Mouse (Mus musculus) CH12.LX (cell line): ENCODE measurements around the gene Naa25.

Experiments
- CTCF ChIP-seq, 2 experiments: IDR thresholded peaks in 1 of 2; conservative IDR thresholded peaks in 1 of 2; 2 replicates each; pipeline ENCODE4 v1.5.1; 2011 to 2012; ENCODE audit warnings: low read depth in 2 of 2, low read length in 2 of 2, improper control_type of control experiment in 1 of 2, inconsistent platforms in 1 of 2, mild to moderate bottlenecking in 1 of 2, moderate library complexity in 1 of 2
- MAX ChIP-seq: IDR thresholded peaks from 2 replicates; pipeline ENCODE4 v1.6.1; 2011; ENCODE audit warnings: low read length, improper control_type of control experiment
- MEF2A ChIP-seq: IDR thresholded peaks from 2 replicates; pipeline ENCODE4 v1.6.1; 2014; ENCODE audit warnings: low read depth, mild to moderate bottlenecking, inconsistent platforms, low read length, improper control_type of control experiment, borderline replicate concordance
- NELFE ChIP-seq: IDR thresholded peaks from 2 replicates; pipeline ENCODE4 v1.6.1; 2011; ENCODE audit warnings: low read depth, low read length, improper control_type of control experiment
- POLR2A ChIP-seq: IDR thresholded peaks from 2 replicates; pipeline ENCODE4 v1.6.1; 2011; ENCODE audit warnings: low read depth, mild to moderate bottlenecking, improper control_type of control experiment, low read length
- RCOR1 ChIP-seq: conservative IDR thresholded peaks from 2 replicates; pipeline ENCODE4 v1.6.1; 2012; ENCODE audit warnings: low read depth, mild to moderate bottlenecking, inconsistent platforms, low read length, improper control_type of control experiment
- SIN3A ChIP-seq: IDR thresholded peaks from 2 replicates; pipeline ENCODE4 v1.6.1; 2012; ENCODE audit warnings: low read length, improper control_type of control experiment, inconsistent platforms
- SMC3 ChIP-seq: IDR thresholded peaks from 2 replicates; pipeline ENCODE4 v1.6.1; 2011; ENCODE audit warnings: low read depth, low read length, improper control_type of control experiment
- UBTF ChIP-seq: IDR thresholded peaks from 2 replicates; pipeline ENCODE4 v1.6.1; 2012; ENCODE audit warnings: low read depth, mild to moderate bottlenecking, inconsistent platforms, low read length, improper control_type of control experiment, moderate library complexity
- ZKSCAN1 ChIP-seq: IDR thresholded peaks from 2 replicates; pipeline ENCODE4 v1.6.1; 2012; ENCODE audit warnings: low read depth, inconsistent platforms, low read length, improper control_type of control experiment, borderline replicate concordance
- ZNF384 ChIP-seq: IDR thresholded peaks from 2 replicates; pipeline ENCODE4 v1.6.1; 2012; ENCODE audit warnings: low read depth, low read length, improper control_type of control experiment, inconsistent platforms

- TF ChIP-seq CTCF (conservative IDR thresholded peaks at IDR 0.05 in 1 of 2, IDR thresholded peaks at IDR 0.05 in 1 of 2; ENCODE audit: low read depth in 2 of 2, low read length in 2 of 2) = no peak
- no peak for TF ChIP-seq MAX
- no peak for TF ChIP-seq SMC3
- TF ChIP-seq NELFE = no peak
- no peak for TF ChIP-seq POLR2A
- no peak for TF ChIP-seq UBTF
- TF ChIP-seq RCOR1 = no peak
- no peak for TF ChIP-seq SIN3A
- TF ChIP-seq MEF2A = no peak
- no peak for TF ChIP-seq ZNF384
- TF ChIP-seq ZKSCAN1 = no peak
Observed at GRCm38 (mm10) chr5:121461339-121462170, 63.8 kb downstream of the Naa25 start.
